8 mouse cellular contexts compared by ENCODE assay signal in genomic region chr10:18430973-18431372, GRCm38 (mm10).
A peak's percentile ranks its signal among the peaks of the same experiment; 100 is the strongest.
DNase-seq lines count a peak whose midpoint lies in the region; ATAC-seq and TF ChIP-seq lines count a peak whose summit lies in the region.

No protein-coding gene starts in this region.

- no peak for TF ChIP-seq CTCF in C2C12 (IDR thresholded peaks at IDR 0.05; ENCODE audit: control insufficient read depth, insufficient read depth, insufficient read length)
- no peak for TF ChIP-seq CTCF in brain, embryonic 14.5 days (IDR thresholded peaks at IDR 0.05; ENCODE audit: borderline replicate concordance, extremely low read depth, insufficient read depth, insufficient read length)
- 0 out of 2 replicates have a peak, but pooled peaks have one; percentile 13 for TF ChIP-seq CTCF in liver, postnatal 0 days (IDR thresholded peaks at IDR 0.05; ENCODE audit: low read depth)

- peaks cover 11% of the 10 kb centered on the region for H3K4me1 ChIP-seq in forebrain, embryonic 14.5 days (ENCODE audit: control insufficient read depth, insufficient read depth, low read length)
- H3K4me1 ChIP-seq in liver, postnatal 0 days (ENCODE audit: insufficient read depth) = peaks cover 10% of the 10 kb centered on the region
- H3K4me1 ChIP-seq in neural tube, embryonic 13.5 days (replicated peaks) = peaks cover 28% of the 10 kb centered on the region

- no peak for TF ChIP-seq POLR2A in brain, embryonic 14.5 days (IDR thresholded peaks at IDR 0.05; ENCODE audit: borderline replicate concordance, extremely low read depth, insufficient read depth, insufficient read length, poor library complexity, severe bottlenecking)

- peaks cover 6% of the 10 kb centered on the region for H3K36me3 ChIP-seq in C2C12 (ENCODE audit: control insufficient read depth, insufficient read depth)
- peaks cover 14% of the 10 kb centered on the region for H3K36me3 ChIP-seq in forebrain, embryonic 14.5 days (ENCODE audit: control insufficient read depth, insufficient read depth, low read length)
- H3K36me3 ChIP-seq in liver, postnatal 0 days (replicated peaks; ENCODE audit: insufficient read depth, low read length) = no peaks in the 10 kb centered on the region
- peaks cover 20% of the 10 kb centered on the region for H3K36me3 ChIP-seq in neural tube, embryonic 13.5 days

- TF ChIP-seq EP300 in liver, postnatal 0 days (IDR thresholded peaks at IDR 0.05; ENCODE audit: low read depth) = no peak

- peaks cover 29% of the 10 kb centered on the region for H3K79me3 ChIP-seq in C2C12 (ENCODE audit: low read depth)

- intact Hi-C loops in heart, postnatal 14 days (cut with DNase I) = no loop called here

- DNase-seq in brain, embryonic 14.5 days (ENCODE audit: low read depth) = peak; percentile 82
- peak; percentile 64 for DNase-seq in forebrain, embryonic 14.5 days (ENCODE audit: low spot score)
- peak; percentile 91 to 92 for DNase-seq in heart, postnatal 14 days
- DNase-seq in kidney, postnatal 4 days = peak; percentile 76 to 85
- peak; percentile 72 for DNase-seq in liver, postnatal 0 days
- peak; percentile 58 for DNase-seq in thymus, postnatal 14 days

- H3K9ac ChIP-seq in forebrain, embryonic 14.5 days (ENCODE audit: low read length) = peak overlapping the region; percentile 55
- H3K9ac ChIP-seq in liver, postnatal 0 days (replicated peaks) = peak overlapping the region; percentile 39
- H3K9ac ChIP-seq in neural tube, embryonic 13.5 days = peak overlapping the region; percentile 64

- H3ac ChIP-seq in C2C12 (ENCODE audit: control insufficient read depth, insufficient read length, low read depth) = peak overlapping the region; percentile 28

- peak overlapping the region; percentile 44 for H3K4me2 ChIP-seq in forebrain, embryonic 14.5 days (ENCODE audit: low read length)
- peak overlapping the region; percentile 72 for H3K4me2 ChIP-seq in liver, postnatal 0 days (ENCODE audit: low read depth, low read length)
- peak overlapping the region; percentile 55 for H3K4me2 ChIP-seq in neural tube, embryonic 13.5 days

- peaks cover 52% of the 10 kb centered on the region for H3K79me2 ChIP-seq in C2C12 (ENCODE audit: control insufficient read depth, insufficient read depth)

- H3K27ac ChIP-seq in forebrain, embryonic 14.5 days (ENCODE audit: low read depth, low read length) = no peak overlapping the region
- peak overlapping the region; percentile 42; the same call in 1 of the 2 replicates for H3K27ac ChIP-seq in liver, postnatal 0 days (ENCODE audit: low read depth)
- H3K27ac ChIP-seq in neural tube, embryonic 13.5 days (replicated peaks) = peak overlapping the region; percentile 64

- 4% methylated on average over 18 of the region's 18 CpGs for WGBS in forebrain, embryonic 14.5 days
- 3% methylated on average over 18 of the region's 18 CpGs for WGBS in liver, postnatal 0 days (ENCODE audit: insufficient replicate concordance)
- WGBS in neural tube, embryonic 13.5 days = 1% methylated on average over 18 of the region's 18 CpGs

- H3K4me3 ChIP-seq in C2C12 (ENCODE audit: insufficient read depth, poor library complexity, severe bottlenecking) = peak overlapping the region; percentile 19
- H3K4me3 ChIP-seq in forebrain, embryonic 14.5 days (ENCODE audit: low read depth, low read length) = peak overlapping the region; percentile 22
- peak overlapping the region; percentile 41 for H3K4me3 ChIP-seq in liver, postnatal 0 days (ENCODE audit: low read depth, low read length)
- peak overlapping the region; percentile 38 for H3K4me3 ChIP-seq in neural tube, embryonic 13.5 days

- no peaks in the 10 kb centered on the region for H3K27me3 ChIP-seq in C2C12 (ENCODE audit: control insufficient read depth, insufficient read depth, insufficient read length)
- H3K27me3 ChIP-seq in forebrain, embryonic 14.5 days (replicated peaks; ENCODE audit: control insufficient read depth, insufficient read depth, low read length) = no peaks in the 10 kb centered on the region
- H3K27me3 ChIP-seq in liver, postnatal 0 days (ENCODE audit: insufficient read depth, low read length) = no peaks in the 10 kb centered on the region
- no peaks in the 10 kb centered on the region for H3K27me3 ChIP-seq in neural tube, embryonic 13.5 days

- no peaks in the 10 kb centered on the region; the same call in 1 of the 2 replicates for H3K9me3 ChIP-seq in forebrain, embryonic 14.5 days (replicated peaks; ENCODE audit: control insufficient read depth, low read length)
- no peaks in the 10 kb centered on the region for H3K9me3 ChIP-seq in liver, postnatal 0 days (ENCODE audit: low read length)
- no peaks in the 10 kb centered on the region for H3K9me3 ChIP-seq in neural tube, embryonic 13.5 days

- peak; percentile 78 for ATAC-seq in forebrain, embryonic 14.5 days
- peak; percentile 63 for ATAC-seq in liver, postnatal 0 days
- peak; percentile 85 for ATAC-seq in neural tube, embryonic 13.5 days (ENCODE audit: low read depth)

TF ChIP-seq in C2C12, 6 proteins besides CTCF, POLR2A, EP300 and RAD21:
- TF ChIP-seq MYOG (IDR thresholded peaks at IDR 0.05; ENCODE audit: control insufficient read depth, extremely low read depth, insufficient read length) = no peak
- peak; percentile 48 for TF ChIP-seq MYOD1 (IDR thresholded peaks at IDR 0.05; ENCODE audit: control insufficient read depth, insufficient read length, low read depth)
